Mouse (Mus musculus): ENCODE measurements around the gene H3f3a.
A peak's percentile ranks its signal among the peaks of the same experiment; 100 is the strongest.

H3f3a gene

GRCm38 (mm10) chr1:180782906-180783579 is 30.7 kb downstream of the H3f3a start:
- DNase-seq (ENCODE audit: low read depth, low spot score) = no peak

DNA sequence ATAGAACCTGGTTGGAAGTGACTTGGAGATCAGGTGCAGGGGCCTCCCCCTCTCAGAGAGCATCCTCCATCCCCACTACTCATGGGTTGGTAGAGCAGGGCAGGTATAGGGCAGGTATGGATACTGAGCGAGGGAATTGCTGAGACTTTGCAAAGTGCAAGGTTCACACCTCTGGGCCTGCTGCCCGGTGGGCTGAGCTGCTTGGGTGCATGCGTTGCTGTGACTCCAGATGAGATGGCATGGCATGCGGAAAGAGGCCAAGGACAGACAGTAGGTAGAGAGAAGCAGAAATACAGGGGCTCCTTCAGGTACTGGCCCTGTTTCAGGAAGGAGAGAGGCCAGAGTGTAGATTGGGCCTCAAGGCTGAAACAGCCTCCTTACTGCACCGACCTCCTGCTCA is 32.5 kb downstream of the H3f3a start:
- no peak for DNase-seq (ENCODE audit: low read depth, low spot score)

- no peak for DNase-seq (ENCODE audit: low read depth, low spot score)
Observed at GRCm38 (mm10) chr1:180780291-180780690, 33.5 kb downstream of the H3f3a start.

DNA sequence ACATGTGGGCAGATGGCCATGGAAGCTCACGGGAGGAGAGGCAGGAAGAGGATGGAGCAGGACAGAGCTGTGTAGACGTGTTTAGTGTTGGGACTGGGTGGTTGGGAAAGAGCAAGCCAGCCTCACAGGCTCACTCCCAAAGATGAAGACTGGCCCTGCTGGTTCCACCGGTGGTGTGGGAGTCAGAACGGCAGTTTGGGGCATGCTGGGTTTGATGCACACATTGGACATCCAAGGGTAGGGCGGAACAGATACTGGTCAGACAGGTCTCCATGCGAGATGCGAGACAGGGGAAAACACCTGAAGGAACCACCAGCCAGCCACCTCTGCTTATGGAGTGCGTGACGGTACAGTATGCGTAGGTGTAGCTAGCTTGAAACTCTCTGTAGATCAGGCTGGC is 34.8 kb downstream of the H3f3a start:
- DNase-seq (ENCODE audit: low read depth, low spot score) = no peak

DNA sequence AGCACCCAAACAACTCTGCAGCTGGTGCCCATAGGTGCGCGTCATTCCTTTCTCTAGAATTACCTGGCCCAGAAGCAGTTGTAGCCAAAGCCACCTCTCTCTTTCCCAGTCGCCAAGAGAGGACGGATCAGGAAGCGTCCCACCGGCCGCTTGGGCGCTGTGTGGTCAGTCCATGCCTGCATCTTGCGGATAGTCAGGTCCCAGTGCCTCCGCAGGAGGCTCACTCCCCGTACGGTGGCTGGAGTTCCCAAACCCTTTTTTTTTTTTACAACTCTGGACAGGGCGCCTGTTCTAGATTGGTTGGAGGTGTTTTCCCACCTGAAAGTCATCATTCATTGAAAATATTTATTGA is 35.4 kb downstream of the H3f3a start:
- DNase-seq (ENCODE audit: low read depth, low spot score) = no peak

GRCm38 (mm10) chr1:180777660-180778402 is 35.9 kb downstream of the H3f3a start:
- peak; percentile 70 for DNase-seq (ENCODE audit: low read depth, low spot score)

GRCm38 (mm10) chr1:180777289-180777659 is 36.5 kb downstream of the H3f3a start:
- no peak for DNase-seq (ENCODE audit: low read depth, low spot score)

DNA sequence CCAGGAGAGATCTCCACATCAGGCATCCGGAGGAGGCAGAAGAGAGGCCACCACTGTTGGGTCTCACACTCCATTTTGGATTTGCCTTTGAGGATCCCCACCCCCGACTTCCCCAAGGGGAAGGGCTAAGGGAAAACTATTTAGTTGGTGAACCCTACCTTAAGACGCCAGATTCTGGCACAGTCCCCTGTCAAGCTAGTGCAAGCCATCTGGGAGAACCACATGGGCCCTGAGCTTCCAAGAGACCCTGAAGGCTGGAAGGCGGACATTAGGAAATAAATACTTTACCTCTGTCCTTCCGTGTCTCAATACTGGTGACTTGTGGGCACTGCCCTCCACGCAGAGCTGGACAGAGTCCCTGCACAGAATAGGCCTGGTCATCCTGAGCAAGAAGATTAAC is 37.2 kb downstream of the H3f3a start:
- no peak for DNase-seq (ENCODE audit: low read depth, low spot score)

GRCm38 (mm10) chr1:180775849-180776493 is 37.8 kb downstream of the H3f3a start:
- DNase-seq (ENCODE audit: low read depth, low spot score) = no peak

DNA sequence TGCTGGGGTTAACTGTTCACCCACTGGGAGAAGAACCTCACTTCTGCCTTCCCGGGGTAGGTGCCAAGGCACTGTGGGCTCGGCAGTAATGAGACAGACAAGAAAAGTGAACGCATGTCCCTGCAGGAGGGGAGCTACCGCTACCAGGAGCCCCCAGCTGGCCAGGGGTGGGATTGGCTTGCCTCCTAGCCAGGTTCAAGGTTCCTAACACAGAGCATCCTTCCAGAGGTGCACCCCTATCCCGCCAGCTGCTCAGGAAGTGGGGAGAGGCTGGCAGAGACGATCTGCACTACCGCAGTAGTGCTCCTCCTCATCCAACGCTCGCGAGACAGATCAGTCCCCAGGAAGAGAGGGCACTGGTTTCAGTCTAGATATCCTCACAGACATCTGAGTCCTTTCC is 38.4 kb downstream of the H3f3a start:
- no peak for DNase-seq (ENCODE audit: low read depth, low spot score)

DNA sequence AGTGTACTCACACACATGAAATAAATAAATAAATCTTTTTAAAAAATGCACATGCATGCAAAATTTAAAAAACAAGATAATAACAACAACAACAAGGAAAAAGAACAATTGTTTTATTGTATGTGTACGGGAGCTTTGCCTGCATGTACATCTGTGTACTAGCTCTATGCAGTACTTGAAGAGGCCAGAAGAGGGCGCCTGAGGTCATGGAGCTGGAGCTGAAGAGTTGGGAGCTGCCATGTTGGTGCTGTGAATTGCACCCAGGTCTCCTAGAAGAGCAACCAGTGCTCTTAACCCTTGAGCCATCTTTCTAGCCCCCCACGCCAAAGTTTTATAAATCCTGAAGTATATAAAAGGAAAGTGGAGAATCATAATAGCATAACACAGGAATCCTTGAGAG is 39.1 kb downstream of the H3f3a start:
- DNase-seq (ENCODE audit: low read depth, low spot score) = no peak

- no peak for DNase-seq (ENCODE audit: low read depth, low spot score)
Observed at GRCm38 (mm10) chr1:180772291-180772690, 41.5 kb downstream of the H3f3a start.

- no peak for DNase-seq (ENCODE audit: low read depth, low spot score)
Observed at GRCm38 (mm10) chr1:180771722-180772121, 42.0 kb downstream of the H3f3a start.

- DNase-seq (ENCODE audit: low read depth, low spot score) = no peak
Observed at GRCm38 (mm10) chr1:180771306-180771705, 42.4 kb downstream of the H3f3a start.

- peak; percentile 76 for DNase-seq (ENCODE audit: low read depth, low spot score)
Observed at GRCm38 (mm10) chr1:180768334-180769168, 45.2 kb downstream of the H3f3a start.

DNA sequence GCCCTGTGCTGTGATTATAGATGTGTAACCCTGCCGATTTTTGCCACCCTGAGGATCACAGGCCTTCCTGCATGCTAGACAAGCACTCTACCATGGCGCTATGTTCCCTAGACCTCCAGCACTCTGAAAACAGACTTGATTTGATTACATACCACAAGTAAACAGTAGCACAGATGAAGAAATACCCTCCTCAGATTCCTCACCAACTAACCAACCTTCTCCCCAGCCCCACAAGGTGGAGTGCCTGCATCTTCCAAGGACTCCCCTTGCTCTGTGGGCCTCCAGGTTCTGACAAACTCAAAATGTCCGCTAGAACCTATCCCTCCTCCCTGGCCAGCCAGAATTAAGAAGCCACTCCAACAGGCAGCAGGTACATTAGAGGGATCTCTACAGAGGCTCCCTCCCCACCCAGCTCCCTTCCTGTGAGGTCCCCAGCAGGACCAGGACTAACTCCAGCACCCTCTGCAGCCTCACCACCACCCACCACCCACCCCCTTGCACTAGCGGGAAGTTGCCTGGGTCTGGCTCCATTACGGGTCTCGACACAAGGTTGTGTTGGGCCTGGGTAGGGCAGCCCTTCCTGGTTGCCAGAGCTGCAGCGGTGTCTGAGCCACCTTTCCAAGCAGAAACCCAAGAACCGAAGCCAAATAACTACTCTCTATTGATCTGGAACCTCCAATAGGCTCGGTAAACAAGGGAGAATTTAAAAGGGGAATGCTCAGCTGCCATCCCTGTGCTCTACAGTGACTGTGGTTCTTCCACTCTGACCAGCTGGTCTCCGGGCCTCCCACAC is 46.0 kb downstream of the H3f3a start:
- no peak for DNase-seq (ENCODE audit: low read depth, low spot score)

GRCm38 (mm10) chr1:180766557-180766956 is 47.2 kb downstream of the H3f3a start:
- no peak for DNase-seq (ENCODE audit: low read depth, low spot score)

- DNase-seq (ENCODE audit: low read depth, low spot score) = no peak
Observed at GRCm38 (mm10) chr1:180765393-180765792, 48.4 kb downstream of the H3f3a start.

DNA sequence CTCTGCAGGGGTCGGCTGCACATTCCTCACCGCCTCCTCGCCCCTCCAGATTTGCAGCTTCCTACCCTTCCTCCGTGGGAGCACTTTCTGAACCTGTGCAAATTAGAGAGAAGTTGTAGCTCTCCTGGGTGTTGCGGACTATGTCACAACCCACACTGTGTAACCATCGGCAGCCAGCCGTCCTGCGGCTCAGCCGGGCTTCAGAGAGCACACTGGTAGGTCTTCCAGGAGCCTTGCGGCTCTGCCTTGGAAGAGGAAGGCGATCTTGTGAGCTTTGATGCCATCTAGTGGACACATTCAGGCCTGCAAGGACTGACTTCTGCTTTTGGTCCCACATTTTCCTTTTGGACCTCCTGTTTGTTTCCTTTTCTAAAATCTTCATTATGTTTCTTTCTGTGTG is 49.9 kb downstream of the H3f3a start:
- DNase-seq (ENCODE audit: low read depth, low spot score) = peak; percentile 78

DNA sequence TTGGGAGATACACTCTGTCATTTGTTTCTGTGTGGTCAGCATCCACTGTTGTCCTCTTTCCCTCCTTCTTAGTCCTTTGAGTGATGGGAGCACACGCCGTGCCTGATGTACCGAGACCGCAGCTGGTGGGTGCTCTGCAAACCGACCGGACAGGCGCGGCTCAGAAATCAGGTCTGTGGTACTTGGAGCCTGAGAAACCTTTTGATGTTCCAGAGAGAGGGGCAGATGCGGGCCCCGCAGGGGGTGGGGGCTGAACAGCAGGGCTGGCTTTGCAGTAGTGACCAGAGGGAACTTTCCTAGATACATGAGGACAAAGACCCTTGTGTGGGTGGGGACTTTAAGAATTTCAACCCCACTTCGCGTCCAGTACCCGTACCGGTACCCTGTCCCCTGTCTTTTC is 50.4 kb downstream of the H3f3a start:
- DNase-seq (ENCODE audit: low read depth, low spot score) = no peak

- DNase-seq (ENCODE audit: low read depth, low spot score) = no peak
Observed at GRCm38 (mm10) chr1:180762679-180763078, 51.1 kb downstream of the H3f3a start.

Measured in retina, postnatal 7 days (tissue).